Mouse (Mus musculus) heart, embryonic 11.5 days (tissue): Measurements from ENCODE around the gene Bcl9l. TPM values are rescaled to one million over a fixed set of nuclear protein-coding genes. Genes with fewer than 3 reads are reported as not detected.

Experiments
- ATAC-seq: fragments of 200-750 bp; cut with Nextera tagmentation; replicated peaks from 2 replicates; pipeline ENCODE4 v1.8.0; 2017; ENCODE audit warnings: moderate library complexity; ENCODE audit not compliant: insufficient number of reproducible peaks, low FRiP score, low TSS enrichment
- H3K27ac ChIP-seq: fragments of 300-500 bp; sonication (generic); 2 replicates; pipeline ENCODE4 v1.5.1; 2014; ENCODE audit warnings: mild to moderate bottlenecking, low read depth, low read length
- H3K27me3 ChIP-seq: fragments of 300-500 bp; sonication (generic); 2 replicates; pipeline ENCODE4 v1.6.1; 2014; ENCODE audit warnings: mild to moderate bottlenecking, low read length, mixed read lengths; ENCODE audit not compliant: control insufficient read depth, insufficient read depth
- H3K36me3 ChIP-seq: fragments of 300-500 bp; sonication (generic); 2 replicates; pipeline ENCODE4 v1.6.1; 2014; ENCODE audit warnings: mild to moderate bottlenecking, low read length, moderate library complexity, mixed read lengths; ENCODE audit not compliant: control insufficient read depth, insufficient read depth
- H3K4me1 ChIP-seq: fragments of 300-500 bp; sonication (generic); 2 replicates; pipeline ENCODE4 v1.6.1; 2014; ENCODE audit warnings: low read length; ENCODE audit not compliant: control insufficient read depth, insufficient read depth
- H3K4me2 ChIP-seq: fragments of 300-500 bp; sonication (generic); 2 replicates; pipeline ENCODE4 v1.6.1; 2014; ENCODE audit warnings: mild to moderate bottlenecking, moderate library complexity
- H3K4me3 ChIP-seq: fragments of 300-500 bp; sonication (generic); 2 replicates; pipeline ENCODE4 v1.5.1; 2014; ENCODE audit warnings: low read depth, low read length
- H3K9ac ChIP-seq: fragments of 300-500 bp; sonication (generic); 2 replicates; pipeline ENCODE4 v1.6.1; 2014; ENCODE audit warnings: mild to moderate bottlenecking, low read depth, low read length, moderate library complexity
- H3K9me3 ChIP-seq: fragments of 300-500 bp; sonication (generic); replicated peaks from 2 replicates; pipeline ENCODE4 v1.6.1; 2016; ENCODE audit warnings: low read length; ENCODE audit not compliant: control insufficient read depth
- WGBS: fragments of 180-500 bp; shearing (Covaris S2); extraction: QIAGEN DNeasy Blood & Tissue Kit; methylation state at CpG from one replicate; pipeline ENCODE4 v1.1.7; 2014; ENCODE audit not compliant: insufficient replicate concordance; 5-methylcytosine and 5-hydroxymethylcytosine counted together
- polyA plus RNA-seq: library from polyadenylated mRNA; unstranded; fragments of >200 nt; fragmentation: Nextera tagmentation; extraction: Ambion mirVana; gene quantifications from 2 replicates; pipeline ENCODE4 v1.2.1, GENCODE M21; 2014

Gene Bcl9l
- polyA plus RNA-seq, 1 experiment from 2014 or later = 9.3 TPM

GRCm38 (mm10) chr9:44510872-44511601 lies 28.4 kb downstream of the Bcl9l start:
- no peak for ATAC-seq
- H3K27me3 ChIP-seq = no peaks in the 10 kb centered on the region
- no peak overlapping the region for H3K9ac ChIP-seq
- H3K9me3 ChIP-seq = no peaks in the 10 kb centered on the region
- 54% methylated on average over 5 of the region's 5 CpGs for WGBS
- no peak overlapping the region; the same call in 1 of the 2 replicates for H3K4me2 ChIP-seq
- no peak overlapping the region for H3K4me3 ChIP-seq
- H3K4me1 ChIP-seq = peaks cover 28% of the 10 kb centered on the region
- H3K27ac ChIP-seq = no peak overlapping the region
- H3K36me3 ChIP-seq = peaks cover 19% of the 10 kb centered on the region

GRCm38 (mm10) chr9:44511935-44512716 lies 29.5 kb downstream of the Bcl9l start:
- H3K27me3 ChIP-seq = no peaks in the 10 kb centered on the region
- ATAC-seq = no peak
- no peak overlapping the region for H3K4me2 ChIP-seq
- H3K36me3 ChIP-seq = peaks cover 10% of the 10 kb centered on the region
- H3K9ac ChIP-seq = no peak overlapping the region
- 67% methylated on average over 9 of the region's 9 CpGs for WGBS
- no peak overlapping the region for H3K4me3 ChIP-seq
- H3K9me3 ChIP-seq = no peaks in the 10 kb centered on the region
- H3K4me1 ChIP-seq = peaks cover 28% of the 10 kb centered on the region
- H3K27ac ChIP-seq = no peak overlapping the region

GRCm38 (mm10) chr9:44512717-44513003 lies 30.0 kb downstream of the Bcl9l start:
- Histone ChIP-seq H3K4me2 (no peak overlapping the region), H3K9ac (no peak overlapping the region), H3K4me1 (peaks cover 30% of the 10 kb centered on the region), H3K36me3 (peaks cover 5% of the 10 kb centered on the region), H3K9me3 (no peaks in the 10 kb centered on the region), H3K4me3 (no peak overlapping the region), H3K27me3 (no peaks in the 10 kb centered on the region), H3K27ac (no peak overlapping the region)
- no peak for ATAC-seq
- WGBS = 90% methylated on average over 3 of the region's 3 CpGs

- Histone ChIP-seq H3K36me3 (peaks cover 3% of the 10 kb centered on the region; the same call in 1 of the 2 replicates), H3K27me3 (no peaks in the 10 kb centered on the region), H3K4me1 (peaks cover 30% of the 10 kb centered on the region), H3K27ac (no peak overlapping the region), H3K9ac (no peak overlapping the region), H3K9me3 (no peaks in the 10 kb centered on the region), H3K4me3 (no peak overlapping the region), H3K4me2 (no peak overlapping the region)
- no peak for ATAC-seq
- WGBS = 79% methylated on average over 11 of the region's 11 CpGs
Measured at GRCm38 (mm10) chr9:44513121-44513520, 30.5 kb downstream of the Bcl9l start.

GRCm38 (mm10) chr9:44513610-44514009 lies 31.0 kb downstream of the Bcl9l start:
- H3K4me1 ChIP-seq = peaks cover 30% of the 10 kb centered on the region
- H3K27me3 ChIP-seq = no peaks in the 10 kb centered on the region
- H3K27ac ChIP-seq = no peak overlapping the region
- no peak overlapping the region for H3K9ac ChIP-seq
- no peak for ATAC-seq
- 57% methylated on average over 20 of the region's 20 CpGs for WGBS
- H3K4me3 ChIP-seq = no peak overlapping the region
- no peaks in the 10 kb centered on the region for H3K9me3 ChIP-seq
- H3K4me2 ChIP-seq = no peak overlapping the region
- peaks cover 1% of the 10 kb centered on the region; the same call in 1 of the 2 replicates for H3K36me3 ChIP-seq

GRCm38 (mm10) chr9:44514147-44514546 lies 31.5 kb downstream of the Bcl9l start:
- Histone ChIP-seq H3K4me2 (no peak overlapping the region), H3K9me3 (no peaks in the 10 kb centered on the region), H3K4me3 (no peak overlapping the region), H3K4me1 (peaks cover 26% of the 10 kb centered on the region), H3K36me3 (no peaks in the 10 kb centered on the region; the same call in 1 of the 2 replicates), H3K27ac (no peak overlapping the region), H3K27me3 (no peaks in the 10 kb centered on the region), H3K9ac (no peak overlapping the region)
- WGBS = 75% methylated on average over 5 of the region's 5 CpGs
- no peak for ATAC-seq

GRCm38 (mm10) chr9:44515131-44515751 lies 32.6 kb downstream of the Bcl9l start:
- no peak overlapping the region for H3K4me2 ChIP-seq
- peaks cover 15% of the 10 kb centered on the region for H3K4me1 ChIP-seq
- no peak overlapping the region for H3K27ac ChIP-seq
- ATAC-seq = peak; percentile 33; the same call in 1 of the 2 replicates
- no peaks in the 10 kb centered on the region for H3K36me3 ChIP-seq
- H3K9me3 ChIP-seq = no peaks in the 10 kb centered on the region
- no peak overlapping the region for H3K4me3 ChIP-seq
- WGBS = 51% methylated on average over 12 of the region's 12 CpGs
- H3K9ac ChIP-seq = no peak overlapping the region
- H3K27me3 ChIP-seq = no peaks in the 10 kb centered on the region

GRCm38 (mm10) chr9:44515891-44516290 lies 33.3 kb downstream of the Bcl9l start:
- Histone ChIP-seq H3K4me3 (no peak overlapping the region), H3K4me1 (0 out of 2 replicates have a peak, but pooled peaks cover 10% of the 10 kb centered on the region), H3K27me3 (no peaks in the 10 kb centered on the region), H3K9ac (no peak overlapping the region), H3K9me3 (no peaks in the 10 kb centered on the region), H3K27ac (no peak overlapping the region), H3K4me2 (no peak overlapping the region), H3K36me3 (no peaks in the 10 kb centered on the region)
- no peak for ATAC-seq
- WGBS = 83% methylated on average over 5 of the region's 5 CpGs
